Mouse (Mus musculus) MEL (cell line): ENCODE data around the gene Pcca. TPM values are rescaled to one million over a fixed set of nuclear protein-coding genes. Genes with fewer than 3 reads are reported as not detected.

ENCODE experiments used
- DNase-seq: peaks from one replicate; pipeline ENCODE4 v3.0.0; 2011; ENCODE audit warnings: low read depth, low spot score
- H3K27ac ChIP-seq: 2 replicates; pipeline ENCODE4 v1.5.1; 2012; ENCODE audit warnings: low read depth, mild to moderate bottlenecking, control low read depth, low read length, moderate library complexity; ENCODE audit not compliant: control insufficient read depth
- H3K27me3 ChIP-seq, 2 experiments: fragments of 150-350 bp in 1 of 2; sonication (generic) in 1 of 2; 2 replicates each; pipeline ENCODE4 v1.6.1; 2012; ENCODE audit warnings: low read length in 2 of 2, mild to moderate bottlenecking in 2 of 2, improper control_type of control experiment in 1 of 2, moderate library complexity in 1 of 2; ENCODE audit not compliant: insufficient read depth in 2 of 2, control insufficient read depth in 1 of 2
- H3K36me3 ChIP-seq, 2 experiments: 2 replicates each; pipeline ENCODE4 v1.6.1; 2012 to 2014; ENCODE audit warnings: low read length in 2 of 2, improper control_type of control experiment in 1 of 2, inconsistent platforms in 1 of 2, mild to moderate bottlenecking in 1 of 2; ENCODE audit not compliant: insufficient read depth in 2 of 2, control insufficient read depth in 1 of 2
- H3K4me1 ChIP-seq, 2 experiments: fragments of 150-350 bp in 1 of 2; sonication (generic) in 1 of 2; 2 replicates each; pipeline ENCODE4 v1.6.1; 2012; ENCODE audit warnings: low read length in 2 of 2, improper control_type of control experiment in 1 of 2, mild to moderate bottlenecking in 1 of 2; ENCODE audit not compliant: insufficient read depth in 2 of 2, control insufficient read depth in 1 of 2
- H3K4me3 ChIP-seq, 2 experiments: fragments of 150-350 bp in 1 of 2; sonication (generic) in 1 of 2; 2 replicates each; pipeline ENCODE4 v1.5.1; 2012; ENCODE audit warnings: low read depth in 2 of 2, low read length in 2 of 2, mild to moderate bottlenecking in 2 of 2, moderate library complexity in 2 of 2, control low read depth in 1 of 2, improper control_type of control experiment in 1 of 2; ENCODE audit not compliant: control insufficient read depth in 1 of 2, insufficient read depth in 1 of 2
- H3K79me2 ChIP-seq: 2 replicates; pipeline ENCODE4 v1.6.1; 2012; ENCODE audit warnings: mild to moderate bottlenecking, low read length, moderate library complexity; ENCODE audit not compliant: control insufficient read depth, poor library complexity, insufficient read depth
- H3K9ac ChIP-seq: 2 replicates; pipeline ENCODE4 v1.6.1; 2012; ENCODE audit warnings: low read depth, mild to moderate bottlenecking, control low read depth, low read length, moderate library complexity; ENCODE audit not compliant: control insufficient read depth, poor library complexity, severe bottlenecking
- H3K9me3 ChIP-seq: fragments of 150-350 bp; sonication (generic); replicated peaks from 2 replicates; pipeline ENCODE4 v1.6.1; 2012; ENCODE audit warnings: mild to moderate bottlenecking, low read length, improper control_type of control experiment, moderate library complexity; ENCODE audit not compliant: insufficient read depth
- BHLHE40 ChIP-seq: IDR thresholded peaks from 2 replicates; pipeline ENCODE4 v1.6.1; 2012; ENCODE audit warnings: low read depth, mild to moderate bottlenecking, inconsistent platforms, low read length, improper control_type of control experiment, borderline replicate concordance
- CHD1 ChIP-seq: IDR thresholded peaks from 2 replicates; pipeline ENCODE4 v1.6.1; 2012; ENCODE audit warnings: low read depth, mild to moderate bottlenecking, inconsistent platforms, low read length, improper control_type of control experiment
- CHD2 ChIP-seq: IDR thresholded peaks from 2 replicates; pipeline ENCODE4 v1.6.1; 2011; ENCODE audit warnings: low read length, improper control_type of control experiment
- CTCF ChIP-seq, 3 experiments: IDR thresholded peaks in 2 of 3; conservative IDR thresholded peaks in 1 of 3; 2 replicates each; pipeline ENCODE4 v1.5.1; 2011 to 2012; ENCODE audit warnings: low read length in 3 of 3, low read depth in 2 of 3, mild to moderate bottlenecking in 2 of 3, improper control_type of control experiment in 1 of 3, inconsistent platforms in 1 of 3, mixed read lengths in 1 of 3, moderate library complexity in 1 of 3; ENCODE audit not compliant: control insufficient read depth in 1 of 3, insufficient read depth in 1 of 3, poor library complexity in 1 of 3, severe bottlenecking in 1 of 3
- EP300 ChIP-seq, 2 experiments: IDR thresholded peaks; 2 replicates each; pipeline ENCODE4 v1.6.1; 2011; ENCODE audit warnings: improper control_type of control experiment in 2 of 2, low read length in 2 of 2, low read depth in 1 of 2, mild to moderate bottlenecking in 1 of 2
- ETS1 ChIP-seq: IDR thresholded peaks from 2 replicates; pipeline ENCODE4 v1.6.1; 2012; ENCODE audit warnings: low read depth, mild to moderate bottlenecking, inconsistent platforms, low read length, improper control_type of control experiment, moderate library complexity
- GABPA ChIP-seq: IDR thresholded peaks from 2 replicates; pipeline ENCODE4 v1.6.1; 2012; ENCODE audit warnings: low read depth, mild to moderate bottlenecking, inconsistent platforms, low read length, improper control_type of control experiment, moderate library complexity
- GATA1 ChIP-seq: IDR thresholded peaks from 2 replicates; pipeline ENCODE4 v1.6.1; 2011; ENCODE audit warnings: low read depth, low read length, improper control_type of control experiment
- HCFC1 ChIP-seq: IDR thresholded peaks from 2 replicates; pipeline ENCODE4 v1.6.1; 2012; ENCODE audit warnings: low read depth, mild to moderate bottlenecking, inconsistent platforms, low read length, improper control_type of control experiment, moderate library complexity
- JUND ChIP-seq: IDR thresholded peaks from 2 replicates; pipeline ENCODE4 v1.6.1; 2011; ENCODE audit warnings: low read depth, mild to moderate bottlenecking, improper control_type of control experiment, low read length
- MAFK ChIP-seq: IDR thresholded peaks from 2 replicates; pipeline ENCODE4 v1.6.1; 2011; ENCODE audit warnings: low read depth, mild to moderate bottlenecking, low read length, improper control_type of control experiment, borderline replicate concordance
- MYB ChIP-seq: IDR thresholded peaks from 2 replicates; pipeline ENCODE4 v1.6.1; 2011; ENCODE audit warnings: mild to moderate bottlenecking, low read depth, low read length, improper control_type of control experiment
- NELFE ChIP-seq: IDR thresholded peaks from 2 replicates; pipeline ENCODE4 v1.6.1; 2011; ENCODE audit warnings: low read depth, low read length, improper control_type of control experiment
- NRF1 ChIP-seq: IDR thresholded peaks from 2 replicates; pipeline ENCODE4 v1.6.1; 2014; ENCODE audit warnings: low read depth, mild to moderate bottlenecking, inconsistent platforms, low read length, improper control_type of control experiment, moderate library complexity; ENCODE audit not compliant: poor library complexity, insufficient read depth, severe bottlenecking
- POLR2A ChIP-seq, 2 experiments: IDR thresholded peaks; 2 replicates each; pipeline ENCODE4 v1.6.1; 2011 to 2012; ENCODE audit warnings: low read length in 2 of 2, mild to moderate bottlenecking in 2 of 2, control low read depth in 1 of 2, improper control_type of control experiment in 1 of 2, low read depth in 1 of 2, moderate library complexity in 1 of 2; ENCODE audit not compliant: control insufficient read depth in 1 of 2, insufficient read depth in 1 of 2, poor library complexity in 1 of 2
- RCOR1 ChIP-seq: IDR thresholded peaks from 2 replicates; pipeline ENCODE4 v1.6.1; 2012; ENCODE audit warnings: low read depth, mild to moderate bottlenecking, inconsistent platforms, low read length, improper control_type of control experiment
- TAL1 ChIP-seq: IDR thresholded peaks from 2 replicates; pipeline ENCODE4 v1.6.1; 2012; ENCODE audit warnings: mild to moderate bottlenecking, inconsistent platforms, low read length, moderate library complexity, mixed read lengths
- TBP ChIP-seq: IDR thresholded peaks from 2 replicates; pipeline ENCODE4 v1.8.0; 2011; ENCODE audit warnings: low read depth, low read length, improper control_type of control experiment
- TCF12 ChIP-seq: IDR thresholded peaks from 2 replicates; pipeline ENCODE4 v1.6.1; 2014; ENCODE audit warnings: low read depth, mild to moderate bottlenecking, inconsistent platforms, low read length, improper control_type of control experiment, moderate library complexity
- UBTF ChIP-seq: IDR thresholded peaks from 2 replicates; pipeline ENCODE4 v1.6.1; 2012; ENCODE audit warnings: low read depth, mild to moderate bottlenecking, inconsistent platforms, low read length, improper control_type of control experiment, moderate library complexity, borderline replicate concordance; ENCODE audit not compliant: insufficient read depth
- USF1 ChIP-seq: IDR thresholded peaks from 2 replicates; pipeline ENCODE4 v1.6.1; 2014; ENCODE audit warnings: low read depth, mild to moderate bottlenecking, inconsistent platforms, low read length, improper control_type of control experiment, moderate library complexity
- ZC3H11A ChIP-seq: IDR thresholded peaks from 2 replicates; pipeline ENCODE4 v1.6.1; 2012; ENCODE audit warnings: low read depth, mild to moderate bottlenecking, inconsistent platforms, low read length, improper control_type of control experiment
- ZMIZ1 ChIP-seq: IDR thresholded peaks from 2 replicates; pipeline ENCODE4 v1.6.1; 2012; ENCODE audit warnings: low read depth, mild to moderate bottlenecking, inconsistent platforms, low read length, improper control_type of control experiment, moderate library complexity
- ZNF384 ChIP-seq: IDR thresholded peaks from 2 replicates; pipeline ENCODE4 v1.6.1; 2012; ENCODE audit warnings: low read depth, mild to moderate bottlenecking, inconsistent platforms, low read length, improper control_type of control experiment
- polyA plus RNA-seq, 2 experiments: library from polyadenylated mRNA; stranded (reverse) in 1 of 2; unstranded in 1 of 2; fragments of >175 nt in 1 of 2; fragments of >200 nt in 1 of 2; gene quantifications; 2 replicates each; pipeline versions ENCODE4 v1.2.1 to v1.2.4; 2012; ENCODE audit warnings: low replicate concordance in 2 of 2, low read depth in 1 of 2; ENCODE audit not compliant: insufficient read length in 2 of 2, insufficient read depth in 1 of 2, missing spikeins in 1 of 2
- total RNA-seq: library from RNA; depleted of rRNA; stranded (reverse); fragments of 300-350 nt; gene quantifications from 2 replicates; pipeline ENCODE4 v1.2.3, GENCODE M21; 2012

The Pcca gene
- total and polyA plus RNA-seq, 3 experiments: 21.2 to 22.7 TPM; not detected in 1

DNA sequence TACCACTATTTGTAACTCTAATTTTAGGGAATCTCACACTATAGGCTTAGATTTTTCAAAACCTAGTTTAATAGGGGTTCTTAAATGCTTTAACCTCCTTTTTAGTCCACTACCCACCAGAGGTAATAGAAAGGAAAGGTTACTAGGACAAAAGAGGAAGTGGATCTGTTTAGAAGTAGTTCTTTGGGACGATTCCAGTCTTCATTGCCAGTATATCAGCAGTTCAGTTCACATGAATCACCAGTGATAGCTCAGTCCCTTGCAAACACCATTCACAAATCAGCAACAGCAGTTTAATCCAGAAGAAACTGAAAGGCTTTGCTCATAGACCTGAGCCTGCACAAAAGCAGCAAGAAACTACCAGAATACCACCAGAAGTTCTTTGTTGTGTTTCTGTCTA, 14.8 kb downstream of the Pcca start:
- Histone ChIP-seq H3K27ac (no peak overlapping the region), H3K36me3 (no peaks in the 10 kb centered on the region), H3K4me1 (peaks cover 0 to 3% of the 10 kb centered on the region in 2 experiments; a peak in 2 of 4 replicates), H3K27me3 (no peaks in the 10 kb centered on the region), H3K79me2 (no peaks in the 10 kb centered on the region), H3K9me3 (peaks cover 1% of the 10 kb centered on the region), H3K9ac (no peak overlapping the region), H3K4me3 (no peak overlapping the region)
- DNase-seq: peak; percentile 79
- TF ChIP-seq ZNF384 (no peak), EP300 (IDR thresholded peaks at IDR 0.05; ENCODE audit: low read depth in 1 of 2, low read length in 2 of 2) (peak; percentile 5 to 73; a peak in 3 of 4 replicates), TCF12 (peak; percentile 32; the same call in 1 of the 2 replicates), CHD2 (no peak), ZC3H11A (no peak), MAFK (no peak), CHD1 (no peak), NELFE (no peak), USF1 (no peak), GATA1 (0 out of 2 replicates have a peak, but pooled peaks have one; percentile 8), CTCF (IDR thresholded peaks at IDR 0.05 in 2 of 3, conservative IDR thresholded peaks at IDR 0.05 in 1 of 3; ENCODE audit: control insufficient read depth in 1 of 3, insufficient read depth in 1 of 3, low read depth in 2 of 3, low read length in 3 of 3, poor library complexity in 1 of 3, severe bottlenecking in 1 of 3) (no peak), BHLHE40 (no peak), HCFC1 (no peak), ETS1 (0 out of 2 replicates have a peak, but pooled peaks have one; percentile 29), GABPA (no peak)

DNA sequence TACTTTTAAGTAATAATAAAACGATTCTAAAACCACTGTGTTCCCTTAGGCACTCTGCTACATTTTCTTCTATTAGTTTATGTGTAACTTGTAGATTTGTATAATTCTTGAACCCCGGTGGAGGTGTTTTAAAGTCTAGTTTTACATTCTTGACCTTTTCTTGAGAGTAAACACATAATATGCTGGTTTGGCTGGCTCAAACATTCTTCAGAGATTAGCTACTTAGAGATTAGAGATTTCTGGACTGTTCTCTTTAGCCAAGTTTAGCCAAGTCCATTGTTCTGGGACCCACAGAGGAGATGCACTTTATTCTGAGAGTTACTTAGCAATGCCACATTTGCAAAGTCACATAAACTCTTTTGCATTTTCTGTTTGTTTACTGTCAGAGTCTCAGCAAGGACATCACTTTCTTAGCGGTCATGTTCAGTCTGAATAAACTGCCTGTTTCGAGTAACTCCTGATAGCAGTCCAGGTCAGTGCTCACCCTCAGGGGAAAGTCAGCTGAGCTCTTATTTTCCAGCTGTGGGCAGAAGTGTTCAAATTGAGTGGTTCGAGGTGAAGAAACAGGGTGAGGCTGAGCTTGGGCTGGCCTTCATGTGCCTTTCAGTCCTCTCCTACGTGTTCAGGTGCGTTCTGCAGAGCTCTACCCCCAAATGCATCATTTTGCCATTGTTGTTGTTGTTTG, 18.8 kb downstream of the Pcca start:
- H3K9me3 ChIP-seq: peaks cover 1% of the 10 kb centered on the region
- H3K9ac ChIP-seq: no peak overlapping the region
- H3K36me3 ChIP-seq: no peaks in the 10 kb centered on the region; a peak in 2 of 4 replicates
- H3K4me3 ChIP-seq: no peak overlapping the region
- H3K4me1 ChIP-seq: peaks cover 0 to 3% of the 10 kb centered on the region in 2 experiments; a peak in 2 of 4 replicates
- H3K27me3 ChIP-seq: no peaks in the 10 kb centered on the region
- H3K27ac ChIP-seq: no peak overlapping the region
- TF ChIP-seq ZNF384 (no peak), NRF1 (no peak), GATA1 (no peak), NELFE (no peak), POLR2A (IDR thresholded peaks at IDR 0.05; ENCODE audit: control insufficient read depth in 1 of 2, insufficient read depth in 1 of 2, low read depth in 1 of 2, low read length in 2 of 2, poor library complexity in 1 of 2) (no peak), MYB (no peak), JUND (no peak), UBTF (no peak), CHD2 (no peak), ZMIZ1 (no peak), RCOR1 (no peak), TCF12 (no peak), TAL1 (no peak), TBP (no peak), CTCF (IDR thresholded peaks at IDR 0.05 in 2 of 3, conservative IDR thresholded peaks at IDR 0.05 in 1 of 3; ENCODE audit: control insufficient read depth in 1 of 3, insufficient read depth in 1 of 3, low read depth in 2 of 3, low read length in 3 of 3, poor library complexity in 1 of 3, severe bottlenecking in 1 of 3) (no peak)
- DNase-seq: no peak
- H3K79me2 ChIP-seq: no peaks in the 10 kb centered on the region
